In genomic region chr8:41771729-41772128, GRCm38 (mm10) we compare ENCODE assay signal across 22 mouse cellular contexts.
"Had no signal": no experiment of that assay in that cellular context is flagged by ENCODE, and none has a peak within 500 bp of the region (broad histone marks: within the 10 kb centered on the region; RNA-seq: fewer than 3 reads in every experiment).

No protein-coding gene starts in this region.

- H3K36me3 ChIP-seq: limb, embryonic 10.5 days; limb, embryonic 13.5 days; liver, embryonic 12.5 days; liver, embryonic 15.5 days; lung, embryonic 15.5 days; stomach, embryonic 15.5 days had no signal

- H3K4me2 ChIP-seq: limb, embryonic 13.5 days; liver, embryonic 12.5 days; liver, embryonic 15.5 days; lung, embryonic 15.5 days; stomach, embryonic 15.5 days had no signal

- H3K9ac ChIP-seq: limb, embryonic 13.5 days; liver, embryonic 12.5 days; liver, embryonic 15.5 days; lung, embryonic 15.5 days; stomach, embryonic 15.5 days had no signal

- H3K27ac ChIP-seq: kidney, postnatal 0 days; layer of hippocampus, adult 2 months; limb, embryonic 10.5 days; limb, embryonic 13.5 days; liver, embryonic 12.5 days; liver, embryonic 15.5 days; lung, embryonic 15.5 days; stomach, embryonic 15.5 days had no signal

- ATAC-seq: intestine, embryonic 16.5 days; liver, embryonic 12.5 days had no signal

- H3K9me3 ChIP-seq: limb, embryonic 10.5 days; limb, embryonic 13.5 days; liver, embryonic 12.5 days; liver, embryonic 15.5 days; lung, embryonic 15.5 days; megakaryocyte, embryonic 14.5 days; stomach, embryonic 15.5 days had no signal

- H3K27me3 ChIP-seq: limb, embryonic 13.5 days; liver, embryonic 12.5 days; liver, embryonic 15.5 days; lung, embryonic 15.5 days; megakaryocyte, embryonic 14.5 days; stomach, embryonic 15.5 days had no signal

- H3K4me1 ChIP-seq: limb, embryonic 10.5 days; liver, embryonic 12.5 days; liver, embryonic 15.5 days; lung, embryonic 15.5 days; megakaryocyte, embryonic 14.5 days; stomach, embryonic 15.5 days had no signal

- H3K4me3 ChIP-seq: layer of hippocampus, adult 2 months; limb, embryonic 10.5 days; limb, embryonic 13.5 days; liver, embryonic 12.5 days; liver, embryonic 15.5 days; lung, embryonic 15.5 days; megakaryocyte, embryonic 14.5 days; myocyte; stomach, embryonic 15.5 days had no signal

- DNase-seq: kidney, adult 18-20 months; kidney, postnatal 25 days; layer of hippocampus, adult 9-11 months; liver; lung, adult 18-20 months; lung, postnatal 10 days; lung, postnatal 36 days; midbrain, embryonic 14.5 days; right cerebral cortex, postnatal 25 days; spleen, adult 18-20 months; thymus, postnatal 25 days had no signal
